Mouse (Mus musculus) adrenal gland, adult 18-20 months (tissue): ENCODE measurements around the gene Ank2. TPM values are rescaled to one million over a fixed set of nuclear protein-coding genes. Genes with fewer than 3 reads are reported as not detected.

Source experiments
- DNase-seq, 2 experiments: peaks; one replicate each; pipeline ENCODE4 v3.0.0; 2021 to 2022; ENCODE audit warnings: low spot score in 2 of 2
- total RNA-seq, 2 experiments: library from RNA; stranded (reverse); gene quantifications; 1 replicate in 1 of 2; 2 replicates in 1 of 2; pipeline ENCODE4 v1.2.3; 2021

The Ank2 gene
- total RNA-seq, 2 experiments from 2014 or later = 31.1 to 47.3 TPM

- DNase-seq = no peak
Measured at GRCm38 (mm10) chr3:126997391-126998007, 501.7 kb downstream of the Ank2 start.

- no peak for DNase-seq
Measured at GRCm38 (mm10) chr3:126996721-126997120, 502.4 kb downstream of the Ank2 start.

GRCm38 (mm10) chr3:126995970-126996369 lies 503.2 kb downstream of the Ank2 start:
- no peak for DNase-seq

GRCm38 (mm10) chr3:126994149-126994548 lies 505.0 kb downstream of the Ank2 start:
- DNase-seq = no peak

GRCm38 (mm10) chr3:126989936-126990335 lies 509.2 kb downstream of the Ank2 start:
- DNase-seq = peak in 1 of 2 experiments; percentile 37

- no peak for DNase-seq
Measured at GRCm38 (mm10) chr3:126986687-126987086, 512.5 kb downstream of the Ank2 start.

GRCm38 (mm10) chr3:126982814-126983213 lies 516.3 kb downstream of the Ank2 start:
- DNase-seq = no peak

- no peak for DNase-seq
Measured at GRCm38 (mm10) chr3:126981163-126981562, 518.0 kb downstream of the Ank2 start.

- DNase-seq = no peak
Measured at GRCm38 (mm10) chr3:126979635-126980034, 519.5 kb downstream of the Ank2 start.

GRCm38 (mm10) chr3:126978768-126979410 lies 520.3 kb downstream of the Ank2 start:
- peak; percentile 66 to 75 for DNase-seq

- DNase-seq = no peak
Measured at GRCm38 (mm10) chr3:126977399-126977798, 521.8 kb downstream of the Ank2 start.

- no peak for DNase-seq
Measured at GRCm38 (mm10) chr3:126976793-126977192, 522.4 kb downstream of the Ank2 start.

- DNase-seq = no peak
Measured at GRCm38 (mm10) chr3:126975409-126975808, 523.7 kb downstream of the Ank2 start.

GRCm38 (mm10) chr3:126973551-126973950 lies 525.6 kb downstream of the Ank2 start:
- DNase-seq = no peak

- DNase-seq = no peak
Measured at GRCm38 (mm10) chr3:126971531-126971930, 527.6 kb downstream of the Ank2 start.

GRCm38 (mm10) chr3:126968721-126969120 lies 530.4 kb downstream of the Ank2 start:
- DNase-seq = no peak

GRCm38 (mm10) chr3:126965767-126966166 lies 533.4 kb downstream of the Ank2 start:
- DNase-seq = no peak

GRCm38 (mm10) chr3:126962326-126962725 lies 536.8 kb downstream of the Ank2 start:
- DNase-seq = no peak

GRCm38 (mm10) chr3:126952698-126953097 lies 546.5 kb downstream of the Ank2 start:
- DNase-seq = no peak

- no peak for DNase-seq
Measured at GRCm38 (mm10) chr3:126946591-126946990, 552.6 kb downstream of the Ank2 start.

- DNase-seq = no peak
Measured at GRCm38 (mm10) chr3:126944838-126945237, 554.3 kb downstream of the Ank2 start.

- no peak for DNase-seq
Measured at GRCm38 (mm10) chr3:126944081-126944480, 555.1 kb downstream of the Ank2 start.

GRCm38 (mm10) chr3:126940452-126940851 lies 558.7 kb downstream of the Ank2 start:
- DNase-seq = no peak
